ENCODE assay signal across 9 mouse cellular contexts in genomic region chr1:141961743-141962142, GRCm38 (mm10).
DNase-seq lines count a peak whose midpoint lies in the region; ATAC-seq and TF ChIP-seq lines count a peak whose summit lies in the region.
"Had no signal": no experiment of that assay in that cellular context is flagged by ENCODE, and none has a peak within 500 bp of the region (broad histone marks: within the 10 kb centered on the region; RNA-seq: fewer than 3 reads in every experiment).

No protein-coding gene starts in this region.

- no peaks in the 10 kb centered on the region for H3K79me2 ChIP-seq in liver, adult 2 months (ENCODE audit: control insufficient read depth, insufficient read depth, low read length)

- TF ChIP-seq CTCF in liver, adult 2 months (IDR thresholded peaks at IDR 0.05; ENCODE audit: low read depth, low read length), result no peak
- peak; percentile 86 for TF ChIP-seq CTCF in E14TG2a.4 (conservative IDR thresholded peaks at IDR 0.05; ENCODE audit: low read length)
- TF ChIP-seq CTCF in cortical plate, adult 2 months (IDR thresholded peaks at IDR 0.05; ENCODE audit: extremely low read depth, insufficient read depth, low read length), result 0 out of 2 replicates have a peak, but pooled peaks have one; percentile 3

- no peak overlapping the region for H3K27ac ChIP-seq in liver, adult 2 months (replicated peaks; ENCODE audit: insufficient read depth, low read depth, low read length)
- no peak overlapping the region for H3K27ac ChIP-seq in liver, embryonic 12.5 days
- no peak overlapping the region for H3K27ac ChIP-seq in cortical plate, adult 2 months (ENCODE audit: insufficient read depth, low read length)

- no peak overlapping the region for H3K4me2 ChIP-seq in liver, embryonic 12.5 days

- WGBS in liver, adult 2 months, result under 1% methylated on average over 2 of the region's 2 CpGs
- WGBS in liver, embryonic 12.5 days (ENCODE audit: insufficient replicate concordance), result 1% methylated on average over 2 of the region's 2 CpGs

- no peaks in the 10 kb centered on the region for H3K36me3 ChIP-seq in liver, adult 2 months (ENCODE audit: control insufficient read depth, insufficient read depth, low read length)
- no peaks in the 10 kb centered on the region for H3K36me3 ChIP-seq in liver, embryonic 12.5 days
- H3K36me3 ChIP-seq in E14TG2a.4 (ENCODE audit: insufficient read depth, low read length), result no peaks in the 10 kb centered on the region
- no peaks in the 10 kb centered on the region for H3K36me3 ChIP-seq in splenic B cell, adult 2 months (ENCODE audit: control insufficient read depth, insufficient read depth, low read length, poor library complexity, severe bottlenecking)

- H3K4me3 ChIP-seq in liver, adult 2 months (ENCODE audit: insufficient read depth, low read depth, low read length), result no peak overlapping the region
- no peak overlapping the region for H3K4me3 ChIP-seq in liver, embryonic 12.5 days
- H3K4me3 ChIP-seq in E14TG2a.4 (replicated peaks; ENCODE audit: low read length), result no peak overlapping the region
- no peak overlapping the region for H3K4me3 ChIP-seq in cortical plate, adult 2 months (ENCODE audit: insufficient read depth, low read length)
- H3K4me3 ChIP-seq: megakaryocyte, embryonic 14.5 days had no signal

- H3K27me3 ChIP-seq in liver, adult 2 months (ENCODE audit: control insufficient read depth, insufficient read depth, low read length), result no peaks in the 10 kb centered on the region
- no peaks in the 10 kb centered on the region for H3K27me3 ChIP-seq in liver, embryonic 12.5 days (replicated peaks)
- no peaks in the 10 kb centered on the region for H3K27me3 ChIP-seq in E14TG2a.4 (ENCODE audit: insufficient read depth, low read length)
- no peaks in the 10 kb centered on the region for H3K27me3 ChIP-seq in splenic B cell, adult 2 months (ENCODE audit: control insufficient read depth, insufficient read depth, low read length, poor library complexity, severe bottlenecking)
- H3K27me3 ChIP-seq: megakaryocyte, embryonic 14.5 days had no signal

- no peaks in the 10 kb centered on the region for H3K9me3 ChIP-seq in liver, embryonic 12.5 days (replicated peaks)
- H3K9me3 ChIP-seq in E14TG2a.4 (ENCODE audit: low read length), result no peaks in the 10 kb centered on the region
- H3K9me3 ChIP-seq: megakaryocyte, embryonic 14.5 days had no signal

- peak; percentile 71 to 82 for DNase-seq in cerebellum, postnatal 14 days
- DNase-seq in cerebellum, adult 8-10 months, result no peak
- peak; percentile 6 for DNase-seq in liver, adult 2 months (ENCODE audit: extremely low read depth, low read depth, low spot score)
- peak; percentile 1 for DNase-seq in splenic B cell, adult 2 months (ENCODE audit: low read depth, low spot score)
- DNase-seq in frontal cortex, postnatal 25 days (ENCODE audit: low spot score in 2 of 2), result no peak

- no peak for ATAC-seq in liver, embryonic 12.5 days

- no peak for TF ChIP-seq POLR2A in liver, adult 2 months (IDR thresholded peaks at IDR 0.05; ENCODE audit: extremely low read depth, insufficient read depth, low read length)
- no peak for TF ChIP-seq POLR2A in cortical plate, adult 2 months (IDR thresholded peaks at IDR 0.05; ENCODE audit: extremely low read depth, insufficient read depth, low read length)

- no peak overlapping the region for H3K9ac ChIP-seq in liver, adult 2 months (ENCODE audit: low read depth, low read length)
- no peak overlapping the region for H3K9ac ChIP-seq in liver, embryonic 12.5 days

- H3K4me1 ChIP-seq in liver, adult 2 months (ENCODE audit: control insufficient read depth, insufficient read depth, low read length), result no peaks in the 10 kb centered on the region
- no peaks in the 10 kb centered on the region for H3K4me1 ChIP-seq in liver, embryonic 12.5 days
- H3K4me1 ChIP-seq in E14TG2a.4 (replicated peaks; ENCODE audit: low read depth, low read length), result no peaks in the 10 kb centered on the region
- H3K4me1 ChIP-seq in cortical plate, adult 2 months (ENCODE audit: control insufficient read depth, insufficient read depth, low read length), result no peaks in the 10 kb centered on the region
- H3K4me1 ChIP-seq: megakaryocyte, embryonic 14.5 days had no signal

Comparison
In these comparisons a context has a peak if more than half of its experiments do, and no peak if none do; other contexts are left out.
1. DNase-seq: peak in cerebellum, postnatal 14 days (2 of 2), liver, adult 2 months (single experiment) and splenic B cell, adult 2 months (single experiment); none in cerebellum, adult 8-10 months (single experiment) and frontal cortex, postnatal 25 days (0 of 2).